Mouse (Mus musculus) kidney, postnatal 4 days (tissue): Measurements from ENCODE around the gene Itpr2.
A peak's percentile ranks its signal among the peaks of the same experiment; 100 is the strongest.

ENCODE experiments used
- DNase-seq, 2 experiments: peaks; one replicate each; pipeline ENCODE4 v3.0.0; 2021; ENCODE audit warnings: mixed read lengths in 2 of 2

The Itpr2 gene

DNA sequence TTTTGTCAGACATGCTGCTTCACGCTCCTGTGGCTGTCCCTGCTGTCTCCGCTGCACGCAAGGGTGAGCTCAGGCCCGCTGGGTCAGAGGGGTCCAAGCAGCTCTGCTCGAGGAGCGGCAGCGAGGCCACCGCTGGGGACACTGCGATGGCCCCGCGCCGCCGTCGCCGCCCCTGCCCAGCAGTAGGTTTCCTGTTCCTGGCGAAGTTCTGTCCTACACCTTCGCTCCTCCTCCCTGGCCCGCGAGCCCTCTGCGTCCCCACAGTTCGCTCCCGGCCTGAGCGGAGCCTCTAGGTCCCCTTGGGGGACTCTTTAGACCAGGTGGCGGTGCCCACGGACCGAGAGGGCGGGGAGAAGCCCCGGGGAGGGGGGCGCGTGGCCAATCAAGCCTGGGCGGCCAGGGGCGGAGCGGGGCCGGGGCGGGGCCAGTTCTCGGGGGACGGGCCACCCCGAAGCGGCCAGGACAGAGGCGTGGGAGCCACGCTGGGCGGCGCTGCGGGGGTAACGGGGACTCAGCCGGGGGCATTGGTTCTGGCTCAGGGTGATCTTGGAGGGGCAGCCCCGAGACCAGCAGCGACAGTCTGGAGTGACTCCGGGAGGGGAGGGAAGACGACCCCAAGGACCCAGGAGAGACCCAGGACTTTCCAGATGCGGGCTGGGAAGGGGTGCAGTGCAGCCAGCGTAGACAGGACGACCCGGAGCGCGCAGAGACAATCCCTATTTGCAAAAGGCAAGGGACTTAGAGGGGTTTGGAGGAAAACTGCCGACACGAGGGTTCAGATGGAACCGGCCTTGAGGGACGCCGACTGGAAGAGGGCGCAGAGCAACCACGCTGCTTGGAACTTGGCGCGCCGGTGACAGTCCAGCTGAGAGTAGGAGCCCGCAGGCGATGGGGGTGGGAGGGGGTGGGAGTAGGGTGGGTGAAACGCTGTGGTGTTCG, at the start of gene Itpr2:
Gene Itpr2, minus strand, starts transcription at position 358 of the 939 bp plus-strand sequence.
- DNase-seq = peak; percentile 92 to 93

DNA sequence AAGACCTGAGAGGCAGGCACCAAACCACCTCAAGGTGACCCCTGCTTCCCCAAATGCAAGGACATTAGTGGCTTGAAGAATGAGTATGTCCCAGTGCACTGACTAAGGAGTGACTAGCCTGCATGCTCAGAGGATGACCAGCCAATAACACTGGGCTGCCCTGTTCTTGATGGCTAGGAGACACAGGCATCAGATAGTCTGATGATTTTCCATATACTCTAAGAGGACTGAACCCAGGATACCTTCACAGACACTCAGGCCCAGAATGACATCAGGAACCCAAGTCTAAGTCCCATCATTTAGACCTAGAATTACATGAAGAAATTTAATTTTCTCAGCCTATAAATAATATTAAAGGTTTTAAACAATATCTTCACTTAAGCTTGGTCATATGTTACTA, 49.3 kb upstream of the Itpr2 start:
- no peak for DNase-seq

DNA sequence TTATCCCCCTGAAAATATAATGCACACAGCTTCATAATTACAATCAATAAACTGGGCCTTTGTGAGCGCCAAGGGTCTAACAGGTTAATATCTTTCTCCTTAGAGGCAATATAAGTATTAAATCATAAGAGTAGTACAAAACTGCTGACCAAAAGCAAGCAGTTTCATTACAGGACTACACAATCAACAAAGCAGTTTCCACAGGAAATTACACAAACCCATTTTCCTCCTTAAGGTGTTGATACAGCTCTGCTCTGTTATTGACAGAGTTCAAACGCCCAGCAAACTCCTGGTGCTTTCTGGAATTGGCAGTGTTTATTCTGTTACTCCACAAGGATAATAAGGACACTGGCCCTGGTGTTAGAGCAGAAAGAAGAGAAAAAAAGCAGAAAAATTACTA, 48.4 kb upstream of the Itpr2 start:
- DNase-seq = no peak

DNA sequence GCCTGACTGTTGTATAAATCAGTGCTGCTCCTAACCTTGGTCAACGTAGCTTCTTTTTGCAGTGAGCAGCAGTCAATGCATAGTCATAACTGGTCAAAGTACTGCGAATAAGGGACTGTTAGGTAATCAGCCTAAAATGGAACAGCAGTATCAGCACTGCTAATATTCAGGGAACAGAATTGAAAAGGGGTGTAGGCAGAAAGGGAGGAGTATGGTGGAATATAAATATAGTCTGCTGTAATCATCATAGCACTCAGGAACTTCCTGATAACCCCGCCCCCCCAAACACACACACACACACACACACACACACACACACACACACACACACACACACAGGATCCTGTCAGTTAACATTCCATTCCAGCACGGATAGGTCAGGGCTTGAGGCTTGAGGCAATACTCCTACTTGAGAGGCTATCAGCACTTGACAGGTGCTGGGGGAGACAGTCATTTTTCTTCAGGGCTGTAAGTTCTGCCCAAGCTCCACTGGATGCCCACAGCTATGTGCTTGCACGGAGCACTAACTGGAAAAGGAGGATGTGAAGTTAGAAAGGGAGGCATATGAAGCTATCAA, 43.4 kb upstream of the Itpr2 start:
- DNase-seq = no peak

DNA sequence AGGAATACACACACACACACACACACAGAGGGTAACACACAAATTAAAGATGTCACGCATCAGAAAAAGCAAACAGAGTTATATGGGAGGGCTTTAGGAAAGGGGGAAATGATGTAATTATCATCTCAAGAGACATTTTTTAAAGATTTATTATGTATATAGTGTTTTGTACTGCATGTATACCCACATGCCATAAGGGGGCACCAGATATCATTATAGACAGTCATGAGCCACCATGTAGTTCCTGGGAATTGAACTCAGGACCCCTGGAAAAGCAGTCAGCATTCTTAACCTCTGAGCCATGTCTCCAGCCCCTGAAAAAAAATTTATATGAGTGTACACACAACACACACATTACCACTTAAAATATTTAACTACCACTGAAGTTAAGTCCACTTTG, 42.6 kb upstream of the Itpr2 start:
- DNase-seq = no peak

DNA sequence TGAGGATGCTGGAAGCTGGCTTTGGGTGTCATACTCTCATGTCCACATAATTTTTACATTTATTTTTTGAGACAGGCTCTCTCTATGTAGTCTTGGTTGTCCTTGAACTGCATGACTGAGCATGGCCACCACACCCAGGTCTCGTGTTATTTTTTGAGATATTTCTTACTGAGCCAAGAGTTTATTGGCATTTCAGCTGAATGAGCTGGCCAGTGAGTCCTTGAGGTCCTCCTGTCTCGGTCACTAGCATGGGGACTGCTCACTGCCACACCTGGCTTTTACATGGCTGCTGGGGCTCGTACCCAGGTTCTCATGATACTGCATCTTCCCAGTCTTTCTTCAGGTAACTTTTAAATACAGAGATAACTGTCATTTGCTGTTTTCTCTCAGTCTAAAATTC, 38.4 kb upstream of the Itpr2 start:
- no peak for DNase-seq

DNA sequence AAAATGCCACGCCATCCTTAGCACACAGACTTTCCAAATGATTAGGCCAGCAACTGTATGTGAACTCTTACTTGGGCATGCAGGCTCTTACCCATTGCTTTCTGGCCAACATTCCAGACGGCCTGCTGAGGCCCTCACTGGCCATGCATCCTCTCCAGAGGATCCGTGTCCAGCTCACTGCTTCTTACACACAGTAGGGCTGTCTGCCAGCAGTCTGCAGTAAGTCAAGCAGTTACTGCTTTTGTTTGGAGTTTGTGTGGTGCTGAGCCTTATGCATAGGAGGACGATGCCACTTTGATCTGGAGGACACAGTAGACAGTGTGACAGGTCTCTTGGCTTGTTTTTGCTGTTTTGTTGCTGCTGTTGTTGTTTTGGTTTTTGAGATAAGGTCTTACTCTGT, 36.6 kb upstream of the Itpr2 start:
- DNase-seq = no peak

DNA sequence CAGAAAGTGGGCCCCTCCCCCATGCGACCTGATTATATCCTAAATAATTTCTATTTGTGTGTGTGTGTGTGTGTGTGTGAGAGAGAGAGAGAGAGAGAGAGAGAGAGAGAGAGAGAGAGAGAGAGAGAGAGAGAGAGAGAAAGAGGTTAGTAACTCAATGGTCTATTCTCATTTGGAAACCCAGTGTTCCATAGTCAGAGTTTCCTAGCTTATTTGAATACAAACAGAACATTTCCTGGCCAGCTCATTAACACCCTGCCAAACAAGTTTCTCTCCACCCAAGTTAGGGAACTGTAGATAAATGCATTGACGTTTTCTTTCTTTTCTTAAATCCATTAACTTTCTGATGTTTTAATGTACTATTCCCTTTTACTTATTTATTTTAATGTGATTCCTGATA, 36.0 kb upstream of the Itpr2 start:
- no peak for DNase-seq

DNA sequence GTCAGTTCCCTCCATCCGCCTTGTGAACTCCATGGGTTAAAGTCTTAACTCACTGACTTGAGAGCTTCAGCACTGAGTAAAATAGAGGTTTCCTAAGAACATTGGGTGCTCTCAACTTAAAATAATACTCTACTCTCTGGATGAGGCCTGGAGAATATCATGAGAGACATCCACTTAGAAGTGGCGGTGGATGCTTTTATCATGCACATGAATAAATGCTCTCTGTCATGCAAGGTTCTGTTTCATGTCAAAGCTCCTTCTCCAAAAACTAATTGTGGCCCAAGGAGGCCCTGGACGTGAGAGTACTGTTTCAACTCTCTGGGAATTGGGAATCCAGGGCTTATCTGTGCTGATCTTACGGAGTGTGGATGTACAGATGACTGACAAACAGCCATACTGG, 35.1 kb upstream of the Itpr2 start:
- DNase-seq = no peak

DNA sequence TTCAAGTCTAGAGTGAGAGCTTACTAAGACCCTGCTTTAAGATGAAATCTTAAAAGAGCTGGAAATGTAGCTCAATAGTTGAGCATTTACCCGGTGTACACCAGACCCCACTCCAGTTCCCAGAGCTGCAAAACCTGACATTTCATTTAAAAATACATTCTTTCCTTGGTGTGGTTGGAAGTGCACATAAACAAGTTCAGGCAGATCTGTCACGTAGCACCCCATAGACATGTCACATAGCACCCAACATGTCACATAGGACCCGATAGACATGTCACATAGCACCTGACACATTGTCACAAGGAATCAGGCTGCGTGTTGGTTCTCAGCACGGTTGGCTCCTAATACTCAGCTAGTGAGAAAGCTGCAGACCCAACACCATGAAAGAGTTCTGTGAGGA, 33.5 kb upstream of the Itpr2 start:
- DNase-seq = no peak

DNA sequence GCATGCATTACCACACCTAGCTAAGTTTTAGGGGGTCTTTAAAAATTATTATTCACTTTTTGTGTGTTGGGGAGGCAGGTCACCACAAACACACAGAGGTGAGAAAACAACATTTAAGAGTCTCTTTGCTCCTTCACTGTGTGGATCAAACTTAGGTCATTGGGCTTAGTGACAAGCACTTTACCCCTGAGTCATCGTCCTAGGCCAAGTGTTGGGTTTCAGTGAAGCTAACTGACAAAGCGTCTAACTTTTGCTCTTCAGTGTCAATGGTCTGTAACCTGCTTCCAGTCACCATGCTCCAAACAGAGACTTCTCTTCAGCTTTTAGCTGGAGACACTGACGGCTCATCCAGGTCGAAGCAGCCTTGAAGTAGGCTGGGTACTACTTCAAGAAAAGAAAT, 31.1 kb upstream of the Itpr2 start:
- DNase-seq = no peak

DNA sequence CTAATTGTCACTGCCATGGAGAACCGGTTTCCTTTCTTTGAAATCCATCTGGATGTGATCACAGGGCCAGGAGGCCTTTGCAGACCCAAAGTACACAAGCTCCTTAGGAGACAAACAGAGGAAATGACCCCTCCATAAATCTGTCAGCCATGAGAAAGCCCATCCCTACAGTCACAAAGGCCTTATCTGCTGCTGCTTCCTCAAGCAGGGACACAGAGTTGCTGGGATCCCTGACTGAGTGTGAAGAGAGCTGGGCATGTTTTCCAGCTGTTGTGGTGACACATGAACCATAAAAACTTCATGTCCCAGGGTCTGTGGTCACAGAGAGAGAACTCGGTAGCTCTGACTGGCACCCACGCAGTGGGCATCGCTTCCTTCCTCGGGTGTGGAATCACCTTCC, 28.7 kb upstream of the Itpr2 start:
- peak; percentile 44 to 58 for DNase-seq

DNA sequence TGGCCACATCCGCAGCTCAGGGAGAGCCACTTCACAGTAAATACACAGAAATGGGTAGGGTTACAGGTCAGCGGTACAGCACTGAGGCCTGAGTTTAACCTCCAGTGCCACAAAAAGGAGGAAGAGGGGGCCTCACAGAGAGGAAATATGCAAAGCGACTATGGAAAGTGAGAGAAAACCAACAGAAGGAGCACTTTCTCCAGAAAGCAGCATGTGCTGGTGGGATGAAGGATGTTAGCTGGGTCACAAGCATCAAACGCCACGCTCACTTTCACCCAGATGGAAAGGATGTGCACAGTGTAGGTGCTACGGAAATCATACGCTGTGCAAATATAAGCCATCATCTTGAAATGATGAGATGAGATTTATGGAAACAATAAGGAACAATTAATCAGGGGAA, 28.3 kb upstream of the Itpr2 start:
- peak in 1 of 2 experiments; percentile 11 for DNase-seq

DNA sequence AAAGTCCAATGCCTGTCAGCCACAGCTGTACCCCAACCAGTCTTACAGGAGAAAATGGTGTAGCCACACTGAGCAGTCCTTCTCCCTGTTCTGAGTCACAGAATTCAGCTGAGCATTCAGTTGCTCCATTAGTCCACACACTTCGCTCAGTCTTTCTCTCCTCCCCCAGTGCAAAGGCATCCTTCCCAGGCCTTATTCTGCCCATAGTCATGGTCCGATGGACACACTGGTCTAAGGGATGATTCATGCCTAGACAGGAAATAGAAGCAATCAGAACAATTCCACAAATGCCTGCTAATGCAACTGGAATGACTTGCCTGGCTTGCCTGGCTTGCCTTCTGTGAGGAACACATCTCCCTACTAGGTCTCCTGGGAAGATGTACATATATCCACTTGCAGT, 25.5 kb upstream of the Itpr2 start:
- DNase-seq = peak in 1 of 2 experiments; percentile 7

DNA sequence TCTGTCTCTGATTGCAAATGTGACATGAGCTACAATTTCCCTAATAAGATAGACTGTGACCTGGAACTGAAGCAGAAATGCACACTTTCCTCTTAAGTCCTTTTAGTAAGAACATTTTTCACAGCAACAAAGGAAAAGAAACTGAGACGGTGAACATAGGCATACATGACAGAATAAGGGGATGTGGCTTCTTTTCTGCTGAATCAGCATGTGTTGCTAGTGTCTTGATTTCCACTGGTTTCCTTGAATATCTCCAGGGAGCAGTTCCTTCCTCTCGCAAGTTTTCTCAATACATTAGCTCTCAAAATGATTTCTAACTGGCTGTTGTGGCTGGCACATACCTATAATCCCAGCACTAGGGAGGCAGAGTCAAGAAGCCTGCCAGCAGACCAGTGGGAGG, 23.5 kb upstream of the Itpr2 start:
- no peak for DNase-seq

DNA sequence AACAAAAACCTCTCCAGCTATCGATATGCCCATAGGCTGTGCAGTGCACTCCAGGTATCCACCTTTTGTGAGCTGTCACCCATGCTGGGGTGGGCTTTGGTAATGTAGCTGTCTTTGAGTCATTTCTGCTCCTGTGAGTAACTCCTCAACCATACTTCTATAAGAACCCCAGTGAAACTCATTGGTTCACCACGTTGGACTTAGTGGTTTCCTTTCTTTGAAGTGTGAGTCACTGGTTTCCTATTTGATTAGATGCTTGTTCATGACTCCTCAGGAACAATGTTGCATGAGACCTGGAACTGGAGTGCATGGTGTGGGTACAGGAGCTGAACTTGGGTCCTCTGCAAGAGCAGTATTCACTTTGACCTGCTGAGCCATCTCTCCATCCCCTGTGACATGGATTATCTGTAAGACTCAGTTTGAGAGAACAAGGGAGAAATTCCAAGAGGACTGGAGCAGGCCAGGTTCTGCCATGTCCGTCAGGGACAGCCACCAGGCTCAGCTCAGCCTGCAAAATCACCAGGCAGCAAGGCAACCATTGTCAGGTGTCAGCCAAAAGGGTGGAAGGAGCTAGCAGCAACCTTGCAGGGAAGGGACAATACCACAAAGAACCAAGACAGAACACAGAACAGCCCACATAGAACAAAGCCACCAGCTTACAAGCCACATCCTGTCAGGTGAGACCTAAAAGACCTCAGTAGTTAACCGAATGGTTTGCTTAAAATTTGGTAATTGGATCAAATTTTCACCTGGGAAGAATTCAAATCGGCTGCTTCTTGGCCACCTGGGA, 19.6 kb upstream of the Itpr2 start:
- no peak for DNase-seq

DNA sequence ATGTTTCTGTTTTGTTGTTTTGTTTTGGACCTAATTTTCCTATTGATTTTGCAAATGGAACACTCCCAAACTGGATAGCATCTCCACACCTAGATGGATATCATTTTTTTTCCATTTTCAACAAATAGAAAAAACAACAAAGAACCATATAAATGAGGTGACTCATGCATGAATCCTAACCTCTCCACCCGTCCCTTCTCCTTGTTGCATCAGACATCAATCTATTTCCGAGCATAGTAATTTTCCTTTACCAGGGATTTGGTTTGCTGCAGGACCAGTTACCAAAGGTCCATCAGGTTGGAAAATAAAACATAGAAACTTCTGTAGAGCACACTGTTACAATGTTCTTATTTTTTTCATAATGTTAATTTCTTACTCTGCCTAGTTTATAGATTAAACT, 17.0 kb upstream of the Itpr2 start:
- DNase-seq = no peak

DNA sequence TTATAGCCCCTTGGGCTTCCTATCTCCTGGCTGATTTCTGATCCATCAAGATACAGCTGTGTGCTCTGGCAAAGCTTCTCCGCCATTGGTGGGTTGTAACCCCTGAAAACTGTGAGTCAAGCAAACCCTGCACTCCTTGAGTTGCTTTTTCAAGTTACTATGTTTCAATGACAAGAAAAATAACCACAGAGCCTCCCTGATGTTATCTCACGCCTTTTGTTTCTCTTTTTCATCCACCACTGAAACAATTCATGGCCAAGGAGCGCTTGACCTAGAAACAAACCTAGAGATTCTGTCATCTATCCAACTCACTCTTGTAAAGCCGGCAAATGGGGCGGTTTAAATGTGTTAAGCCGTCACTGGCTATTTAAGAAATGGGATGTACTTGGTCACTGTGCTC, 13.9 kb upstream of the Itpr2 start:
- no peak for DNase-seq

DNA sequence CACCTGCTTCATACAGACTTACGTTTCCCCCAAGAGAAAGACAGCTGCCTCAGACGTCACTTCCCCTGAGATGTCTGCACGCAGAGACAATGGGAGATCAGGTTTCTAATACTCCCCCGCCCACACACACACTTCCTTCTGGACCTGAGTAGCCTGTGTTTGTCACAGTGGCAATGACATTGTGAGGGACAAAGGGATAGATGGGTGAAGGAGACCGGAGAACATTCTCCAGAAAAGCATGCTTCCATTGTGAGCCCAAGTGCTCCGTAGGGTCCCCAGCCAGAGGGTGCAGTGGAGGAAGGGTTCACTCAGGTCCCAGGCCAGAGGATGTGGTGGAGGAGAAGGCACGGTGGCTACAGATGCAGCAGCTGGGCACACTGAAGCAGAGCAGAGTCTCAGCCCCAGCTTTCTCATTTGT, 12.5 kb upstream of the Itpr2 start:
- DNase-seq = no peak

DNA sequence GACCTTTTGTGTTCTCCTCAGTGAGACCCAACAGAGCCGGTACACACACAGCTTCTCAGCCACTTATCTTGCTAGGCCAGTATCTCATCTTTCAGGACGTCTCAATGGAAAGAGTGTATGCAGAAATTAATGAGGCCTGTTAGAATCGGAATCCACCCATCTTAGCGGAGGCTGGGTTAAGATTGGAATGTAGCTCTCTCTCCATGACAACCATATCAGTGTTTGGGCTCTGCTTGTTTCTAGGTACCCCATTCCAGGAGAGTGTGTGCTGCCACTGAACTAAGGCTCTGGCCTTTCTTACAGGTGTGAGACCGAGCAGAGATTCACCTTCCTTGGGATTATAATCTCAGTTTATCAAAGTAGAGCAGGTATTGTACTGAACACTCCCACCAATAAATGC, 11.9 kb upstream of the Itpr2 start:
- no peak for DNase-seq

DNA sequence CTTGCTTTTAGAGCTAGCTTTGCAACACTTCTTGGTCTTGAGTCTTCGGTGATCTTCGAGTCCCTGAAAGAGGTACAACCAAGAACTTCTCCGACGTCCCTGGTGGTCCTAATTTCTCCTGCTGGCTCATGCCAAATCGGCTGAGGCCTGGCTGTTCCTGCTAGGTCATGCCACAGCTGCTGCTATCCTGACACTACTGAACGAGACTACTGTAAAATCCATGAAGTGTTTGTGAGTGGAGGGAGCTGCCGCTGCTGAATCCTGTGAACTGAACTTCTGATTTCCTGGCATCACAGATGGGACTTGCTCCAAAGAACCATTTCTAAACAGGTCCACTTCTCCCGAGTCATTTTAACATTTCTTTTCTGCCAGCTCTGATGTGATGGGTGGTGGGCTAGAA, 11.4 kb upstream of the Itpr2 start:
- DNase-seq = no peak

DNA sequence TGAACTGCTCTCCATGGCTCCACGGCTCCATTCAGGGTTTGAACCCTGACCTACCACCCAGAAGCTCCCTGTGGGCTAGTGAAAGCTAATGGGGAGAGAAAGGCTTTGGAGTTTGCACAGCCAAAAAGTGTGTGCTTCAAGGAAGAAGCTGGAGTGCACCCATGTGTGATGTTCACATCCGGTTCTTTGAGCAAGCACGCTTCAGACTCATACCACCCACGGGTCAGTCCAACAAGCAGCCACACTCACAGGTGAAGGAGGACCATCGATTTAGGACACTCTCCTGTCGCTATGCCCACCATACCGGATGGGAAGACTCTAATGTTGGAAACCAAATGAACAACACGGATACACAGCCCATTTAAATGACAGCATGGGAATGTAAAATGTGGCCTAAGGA, 9.5 kb upstream of the Itpr2 start:
- DNase-seq = no peak

DNA sequence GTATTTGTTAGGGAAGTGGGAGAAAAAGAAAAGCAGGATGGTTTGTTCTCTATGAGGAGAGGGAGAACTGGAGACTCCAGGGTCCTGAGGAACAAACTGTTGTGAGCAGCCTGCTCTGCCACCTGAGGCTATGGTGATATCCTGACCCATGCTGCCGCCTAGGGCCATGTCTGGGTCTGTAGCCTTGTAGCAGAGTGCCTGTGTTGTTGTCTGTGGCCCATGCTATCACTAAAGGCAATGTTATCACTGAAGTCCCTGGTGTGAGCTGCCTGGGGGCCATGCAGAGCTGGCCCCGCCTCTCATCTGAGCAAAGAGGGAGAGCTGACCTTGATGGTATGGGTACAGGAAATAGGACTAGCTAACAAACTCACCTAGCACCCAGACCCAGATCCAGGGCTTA, 7.9 kb upstream of the Itpr2 start:
- no peak for DNase-seq

DNA sequence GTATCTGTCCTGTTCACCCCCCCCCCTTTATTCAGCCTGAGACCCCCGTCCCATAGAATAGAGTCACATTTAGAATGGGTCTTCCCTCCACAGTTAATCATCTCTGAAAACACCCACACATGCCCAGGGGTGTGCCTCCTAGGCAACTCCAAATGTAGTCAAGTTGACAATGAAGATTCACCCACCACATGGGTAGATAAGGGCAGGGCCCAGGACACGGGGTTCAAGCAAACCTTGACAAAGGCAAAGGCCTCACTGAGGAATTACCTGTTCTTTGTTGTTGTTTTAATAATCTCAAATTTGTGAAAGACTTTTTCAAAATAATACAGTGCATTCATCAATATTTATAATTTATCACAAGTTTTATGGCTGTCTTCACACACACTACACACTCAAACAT, 2.4 kb upstream of the Itpr2 start:
- DNase-seq = no peak
